Mouse (Mus musculus) embryonic fibroblast, embryonic 13.5 days (primary cell): ENCODE measurements around the gene Zfp771. TPM values are rescaled to one million over a fixed set of nuclear protein-coding genes. Genes with fewer than 3 reads are reported as not detected.
A peak's percentile ranks its signal among the peaks of the same experiment; 100 is the strongest.

Experiments
- H3K27ac ChIP-seq: 2 replicates; pipeline ENCODE4 v1.5.1; 2012; ENCODE audit warnings: low read length, control low read depth, inconsistent platforms; ENCODE audit not compliant: insufficient read depth
- H3K4me1 ChIP-seq: 2 replicates; pipeline ENCODE4 v1.6.1; 2011; ENCODE audit warnings: low read length; ENCODE audit not compliant: control insufficient read depth, insufficient read depth
- H3K4me3 ChIP-seq: 2 replicates; pipeline ENCODE4 v1.5.1; 2011; ENCODE audit warnings: mild to moderate bottlenecking, control low read depth, low read length; ENCODE audit not compliant: insufficient read depth
- CTCF ChIP-seq: IDR thresholded peaks from 2 replicates; pipeline ENCODE4 v1.5.1; 2011; ENCODE audit warnings: mild to moderate bottlenecking, control low read depth, low read length, moderate library complexity, borderline replicate concordance; ENCODE audit not compliant: insufficient read depth
- POLR2A ChIP-seq: IDR thresholded peaks from 2 replicates; pipeline ENCODE4 v1.6.1; 2011; ENCODE audit warnings: low read depth, mild to moderate bottlenecking, control low read depth, low read length, moderate library complexity
- polyA plus RNA-seq: library from polyadenylated mRNA; stranded (reverse); fragments of >200 nt; gene quantifications from 2 replicates; pipeline ENCODE4 v1.2.4, GENCODE M21; 2011; ENCODE audit warnings: low read depth; ENCODE audit not compliant: missing spikeins, insufficient read length

The Zfp771 gene
- 21.3 and 24.3 TPM in 2 replicates for polyA plus RNA-seq

GRCm38 (mm10) chr7:127243870-127244657 lies at the start of gene Zfp771:
TSS of gene Zfp771 (plus strand) at chr7:127244274.
- Histone ChIP-seq H3K27ac (peak within 1 kb of the TSS; percentile 93), H3K4me1 (peaks cover 8% of the 10 kb centered on the region), H3K4me3 (peak within 1 kb of the TSS; percentile 90)
- no peak for TF ChIP-seq CTCF
- peak; percentile 85 for TF ChIP-seq POLR2A

- peak overlapping the region; percentile 86 for H3K4me3 ChIP-seq
- no peak for TF ChIP-seq CTCF
- no peak for TF ChIP-seq POLR2A
Measured at GRCm38 (mm10) chr7:127194633-127195029, 49.4 kb upstream of the Zfp771 start.

DNA sequence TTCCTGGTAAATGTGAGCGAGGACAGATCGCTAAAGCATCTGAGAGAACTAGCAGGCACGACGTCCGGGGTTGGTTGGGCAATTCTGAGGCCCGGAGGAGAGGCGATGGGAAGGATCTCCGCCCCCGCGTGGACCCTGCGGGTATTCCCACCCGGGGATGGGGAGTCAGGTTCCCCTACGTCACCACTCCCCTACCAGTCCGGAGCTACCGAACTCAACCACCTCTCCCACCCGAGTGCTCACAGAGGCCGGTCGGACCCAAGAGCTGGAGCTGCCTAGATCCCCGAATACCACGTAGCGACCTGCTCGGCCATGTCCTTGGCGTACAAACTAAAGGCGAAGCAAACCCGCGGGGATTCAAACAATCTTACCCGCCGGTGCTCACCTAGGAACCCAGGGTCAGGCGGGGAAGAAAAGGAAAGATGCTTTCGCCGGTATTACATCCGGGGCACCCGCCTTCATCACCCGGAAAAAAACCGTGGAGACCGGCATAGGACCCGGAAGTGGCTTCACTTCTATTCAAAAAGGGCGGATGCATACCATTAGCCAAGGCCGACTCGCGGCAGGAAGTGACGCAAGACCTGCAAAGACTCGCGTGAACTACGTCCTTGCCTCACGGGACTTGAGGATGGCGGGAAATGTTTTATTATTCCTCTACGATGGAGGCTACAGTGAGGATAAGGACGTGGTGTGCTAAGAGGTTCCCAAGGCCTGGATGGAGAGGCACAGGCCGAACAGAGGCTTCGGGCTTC lies 48.4 kb upstream of the Zfp771 start, which contains the start of gene Cd2bp2:
TSS of gene Cd2bp2 (minus strand) at position 507 of the 752 bp plus-strand sequence.
- Histone ChIP-seq H3K27ac (peak within 1 kb of the TSS; percentile 88), H3K4me3 (peak within 1 kb of the TSS; percentile 86)
- TF ChIP-seq POLR2A = peak; percentile 67
- TF ChIP-seq CTCF = no peak

More at GRCm38 (mm10) chr7:127194633-127195029, 49.4 kb upstream of the Zfp771 start:
- peak overlapping the region; percentile 88; the same call in 1 of the 2 replicates for H3K27ac ChIP-seq
- no peaks in the 10 kb centered on the region for H3K4me1 ChIP-seq

GRCm38 (mm10) chr7:127196484-127196883 lies 47.6 kb upstream of the Zfp771 start:
- H3K4me1 ChIP-seq = no peaks in the 10 kb centered on the region
- peak overlapping the region; percentile 53; the same call in 1 of the 2 replicates for H3K27ac ChIP-seq
- TF ChIP-seq CTCF (no peak), POLR2A (0 out of 2 replicates have a peak, but pooled peaks have one; percentile 19)
- H3K4me3 ChIP-seq = no peak overlapping the region

More for the DNA sequence above, 48.4 kb upstream of the Zfp771 start, which contains the start of gene Cd2bp2:
- no peaks in the 10 kb centered on the region for H3K4me1 ChIP-seq

GRCm38 (mm10) chr7:127206606-127207005 lies 37.5 kb upstream of the Zfp771 start:
- TF ChIP-seq POLR2A = peak; percentile 11; the same call in 1 of the 2 replicates
- TF ChIP-seq CTCF = no peak
- H3K4me1 ChIP-seq = peaks cover 2% of the 10 kb centered on the region; the same call in 1 of the 2 replicates
- H3K4me3 ChIP-seq = peak overlapping the region; percentile 90
- H3K27ac ChIP-seq = no peak overlapping the region

GRCm38 (mm10) chr7:127207374-127208294 lies 36.4 kb upstream of the Zfp771 start:
- Histone ChIP-seq H3K4me3 (peak overlapping the region; percentile 90), H3K27ac (peak overlapping the region; percentile 5; the same call in 1 of the 2 replicates), H3K4me1 (peaks cover 2% of the 10 kb centered on the region; the same call in 1 of the 2 replicates)
- TF ChIP-seq POLR2A = no peak
- no peak for TF ChIP-seq CTCF

DNA sequence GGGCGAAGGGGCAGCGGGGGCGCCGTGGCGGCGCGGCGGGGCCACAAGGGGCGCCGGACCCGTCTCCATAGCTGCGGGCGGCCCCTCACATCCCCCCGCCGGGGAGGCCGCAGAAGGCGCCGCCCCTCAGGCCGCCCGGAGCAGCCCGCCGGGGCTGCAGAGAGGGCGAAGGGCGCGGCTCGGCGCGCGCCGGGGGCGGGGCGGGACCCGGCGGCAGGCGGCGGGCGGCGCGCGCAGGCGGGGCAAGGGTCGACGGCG lies 35.9 kb upstream of the Zfp771 start, which contains the start of gene Tbc1d10b:
TSS of gene Tbc1d10b (minus strand) at position 174 of the 258 bp plus-strand sequence.
- TF ChIP-seq POLR2A = no peak
- no peak for TF ChIP-seq CTCF

GRCm38 (mm10) chr7:127208553-127209438 lies 35.3 kb upstream of the Zfp771 start, which contains the start of gene Mylpf:
TSS of gene Mylpf (plus strand) at chr7:127208890.
- peak within 1 kb of the TSS; percentile 90 for H3K4me3 ChIP-seq
- TF ChIP-seq POLR2A (peak; percentile 89), CTCF (peak; percentile 54; the same call in 1 of the 2 replicates)
- peaks cover 2% of the 10 kb centered on the region; the same call in 1 of the 2 replicates for H3K4me1 ChIP-seq
- H3K27ac ChIP-seq = peak within 1 kb of the TSS; percentile 63

More for the DNA sequence above, 35.9 kb upstream of the Zfp771 start, which contains the start of gene Tbc1d10b:
- peak within 1 kb of the TSS; percentile 90 for H3K4me3 ChIP-seq
- peaks cover 2% of the 10 kb centered on the region; the same call in 1 of the 2 replicates for H3K4me1 ChIP-seq
- H3K27ac ChIP-seq = peak within 1 kb of the TSS; percentile 63

DNA sequence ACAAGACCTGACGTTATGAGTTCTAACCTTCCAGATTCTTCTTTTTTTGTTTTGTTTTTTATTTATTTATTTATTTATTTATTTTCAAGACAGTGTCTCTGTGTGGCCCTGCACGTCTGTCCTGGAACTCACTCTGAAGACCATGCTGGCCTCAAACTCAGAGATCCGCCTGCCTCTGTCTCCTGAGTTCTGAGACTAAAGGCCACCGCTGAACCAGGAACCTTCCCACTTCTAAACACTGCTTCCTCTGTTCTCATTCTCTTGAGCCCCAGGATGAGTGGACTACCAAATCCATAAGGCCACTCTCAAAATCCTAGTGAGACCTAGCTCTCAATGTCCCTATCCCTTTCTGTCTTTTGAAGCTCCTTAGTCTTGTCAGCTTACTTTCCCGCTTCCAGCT lies 34.2 kb upstream of the Zfp771 start:
- no peak overlapping the region for H3K4me3 ChIP-seq
- TF ChIP-seq POLR2A = no peak
- TF ChIP-seq CTCF = no peak
- H3K27ac ChIP-seq = no peak overlapping the region; the same call in 1 of the 2 replicates
- peaks cover 2% of the 10 kb centered on the region; the same call in 1 of the 2 replicates for H3K4me1 ChIP-seq
